Mouse (Mus musculus) testis, postnatal 10 days (tissue): ENCODE measurements around the gene Fam196a.

ENCODE experiments used
- DNase-seq: peaks from one replicate; pipeline ENCODE4 v3.0.0; 2021; ENCODE audit warnings: low spot score

Fam196a gene

DNA sequence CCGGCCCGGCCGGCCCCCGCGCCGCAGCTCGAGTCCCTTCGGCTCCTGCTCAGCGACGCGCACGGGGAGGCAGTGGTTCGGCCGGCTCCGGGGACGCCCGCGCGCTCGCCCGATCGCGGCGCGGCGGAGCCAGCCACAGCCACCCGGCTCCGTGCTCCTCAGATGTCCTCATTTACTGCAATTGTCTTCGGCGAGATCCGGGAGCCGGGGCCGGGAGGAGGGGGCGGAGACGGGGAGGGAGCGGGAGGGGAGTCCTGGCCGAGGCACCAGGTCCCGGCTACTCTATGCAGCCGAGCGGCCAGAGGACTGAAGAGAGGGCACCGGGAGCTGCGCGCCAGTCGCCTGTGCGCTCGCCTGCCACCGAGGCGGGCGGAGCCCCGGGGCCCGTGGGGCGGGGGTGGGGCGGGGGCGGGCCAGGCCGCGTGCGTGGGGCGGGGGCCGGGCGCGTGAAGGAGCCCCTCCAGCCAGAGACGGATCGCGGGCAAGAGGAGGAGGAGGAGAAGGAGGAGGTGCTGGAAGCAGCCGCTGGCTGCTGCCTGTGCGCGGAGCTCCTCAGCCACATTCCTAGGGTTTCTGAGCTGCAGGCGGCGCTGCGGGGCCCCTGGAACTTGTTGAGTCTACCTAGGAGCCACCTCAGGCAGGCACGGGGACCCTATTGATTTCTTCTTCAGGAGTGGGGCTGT is at the start of gene Fam196a:
Gene Fam196a, minus strand, starts transcription at position 504 of the 683 bp plus-strand sequence.
- DNase-seq: peak; percentile 67

- no peak for DNase-seq
Measured at GRCm38 (mm10) chr7:134961608-134962007, 23.4 kb upstream of the Fam196a start.

DNA sequence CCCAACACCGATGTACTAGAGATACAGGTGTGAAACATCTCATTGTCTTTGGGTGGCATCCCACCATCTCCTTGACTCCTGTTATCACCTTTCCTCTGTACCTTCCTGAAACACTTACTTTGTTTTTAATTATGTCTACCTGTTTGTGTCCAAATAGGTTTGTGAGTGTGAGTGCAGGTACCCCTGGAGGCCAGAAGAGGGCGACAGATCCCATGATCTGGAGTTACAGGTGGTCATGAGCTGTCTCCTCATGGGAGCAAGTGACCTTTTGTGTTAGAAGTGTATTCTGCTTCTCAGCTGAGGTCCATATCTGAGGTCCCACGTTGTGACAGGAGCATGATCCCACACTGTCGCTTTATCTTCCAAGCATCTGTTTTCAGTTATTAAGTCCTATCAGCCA is 22.6 kb upstream of the Fam196a start:
- DNase-seq: no peak

- DNase-seq: no peak
Measured at GRCm38 (mm10) chr7:134959086-134959485, 20.9 kb upstream of the Fam196a start.

GRCm38 (mm10) chr7:134945925-134946716 is 7.9 kb upstream of the Fam196a start:
- no peak for DNase-seq

GRCm38 (mm10) chr7:134943701-134944100 is 5.5 kb upstream of the Fam196a start:
- DNase-seq: no peak

GRCm38 (mm10) chr7:134943063-134943462 is 4.8 kb upstream of the Fam196a start:
- DNase-seq: no peak

DNA sequence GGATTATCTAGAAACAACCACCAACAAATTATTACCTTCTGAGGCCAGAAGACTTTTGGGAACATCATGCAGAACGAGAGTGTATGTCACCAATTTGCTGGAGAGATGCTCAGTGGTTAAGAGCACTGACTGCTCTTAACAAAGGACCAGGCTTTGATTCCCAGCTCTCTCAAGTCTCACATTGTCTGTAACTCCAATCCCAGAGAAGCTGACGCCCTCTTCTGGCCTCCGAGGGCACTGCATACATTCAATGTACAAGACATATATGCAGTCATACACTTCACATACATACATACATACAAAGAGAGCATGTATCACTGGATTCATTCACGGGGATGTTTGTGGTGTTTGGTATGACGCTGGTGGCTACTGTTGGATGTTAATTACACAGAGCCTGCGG is 3.7 kb upstream of the Fam196a start:
- DNase-seq: no peak

- peak; percentile 45 for DNase-seq
Measured at GRCm38 (mm10) chr7:134937471-134937926, 731 bp downstream of the Fam196a start.

DNA sequence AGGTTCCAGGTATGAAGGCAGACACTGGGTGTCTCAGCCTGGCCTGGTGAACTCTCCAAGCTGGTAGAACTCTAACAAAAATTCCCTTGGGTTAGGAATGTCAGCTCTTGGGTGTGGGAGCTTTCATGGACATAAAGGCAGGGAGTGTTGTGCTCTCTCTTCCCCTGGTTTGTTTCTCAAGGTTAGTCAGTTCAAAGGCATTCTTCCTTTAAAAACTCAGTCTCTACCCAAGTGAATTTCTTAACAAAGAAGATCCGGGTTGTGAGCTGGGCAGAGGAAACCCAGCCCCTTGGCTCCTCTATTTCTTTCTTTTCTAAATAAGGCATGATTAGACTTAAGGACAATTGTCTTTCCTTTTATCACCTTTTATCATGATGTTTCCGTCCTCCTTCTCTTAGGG is 6.3 kb downstream of the Fam196a start:
- no peak for DNase-seq

DNA sequence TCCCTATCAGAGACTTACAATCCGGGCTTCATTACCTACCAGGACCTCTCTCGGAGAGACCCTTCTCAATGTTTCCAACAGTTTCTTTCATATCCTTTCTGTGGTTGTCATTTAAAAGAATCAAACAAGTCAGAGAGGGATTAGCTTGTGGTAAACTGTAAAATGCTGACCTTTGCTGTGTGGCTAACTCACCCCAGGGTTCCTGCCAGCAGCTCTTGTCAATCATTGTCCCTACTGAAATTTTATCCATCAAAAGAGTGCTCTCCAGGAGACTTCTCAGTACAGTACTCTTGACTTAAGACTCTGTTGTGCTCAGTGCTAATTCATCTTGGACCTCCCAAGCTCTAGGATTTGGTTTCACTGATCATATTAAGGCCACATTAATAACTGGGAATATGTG is 36.2 kb downstream of the Fam196a start:
- no peak for DNase-seq

DNA sequence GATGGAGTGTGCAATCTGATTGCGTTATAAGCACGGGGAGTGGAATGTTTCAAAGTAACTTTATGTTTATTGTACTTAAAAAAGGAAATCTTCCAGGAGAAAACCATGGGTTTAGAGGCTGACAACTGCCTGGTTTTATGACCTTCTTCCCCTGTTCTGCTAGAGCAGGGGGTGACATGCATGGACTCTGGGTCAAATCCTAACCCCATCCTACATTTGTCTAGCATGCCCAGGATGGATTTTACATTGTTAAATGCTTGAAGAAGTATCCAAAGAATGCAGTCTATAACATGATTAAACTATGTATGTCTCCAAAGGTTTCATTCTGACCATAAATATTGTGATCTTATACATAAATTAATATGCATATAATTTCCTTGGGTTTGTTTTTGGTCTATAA is 38.8 kb downstream of the Fam196a start:
- no peak for DNase-seq

DNA sequence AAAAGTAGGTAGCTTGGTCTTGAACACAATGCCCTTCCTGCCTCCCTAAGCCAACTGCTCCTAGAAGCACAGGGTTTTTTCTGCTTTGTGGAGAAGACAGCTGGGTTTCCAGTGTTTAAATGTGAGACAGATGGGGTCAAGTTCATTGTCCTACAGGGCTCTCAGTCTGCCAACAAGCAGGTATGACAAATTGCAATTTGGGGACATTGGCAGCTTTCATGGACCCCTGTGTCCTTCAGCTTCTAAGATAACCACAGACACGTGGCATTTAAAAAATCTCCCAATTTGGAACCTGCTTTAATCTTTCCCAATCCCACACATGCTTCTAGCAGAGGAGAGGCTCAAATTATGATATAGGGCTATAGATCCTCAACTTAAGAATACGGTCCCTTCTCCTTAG is 43.6 kb downstream of the Fam196a start:
- DNase-seq: no peak

- DNase-seq: no peak
Measured at GRCm38 (mm10) chr7:134892972-134893371, 45.3 kb downstream of the Fam196a start.

DNA sequence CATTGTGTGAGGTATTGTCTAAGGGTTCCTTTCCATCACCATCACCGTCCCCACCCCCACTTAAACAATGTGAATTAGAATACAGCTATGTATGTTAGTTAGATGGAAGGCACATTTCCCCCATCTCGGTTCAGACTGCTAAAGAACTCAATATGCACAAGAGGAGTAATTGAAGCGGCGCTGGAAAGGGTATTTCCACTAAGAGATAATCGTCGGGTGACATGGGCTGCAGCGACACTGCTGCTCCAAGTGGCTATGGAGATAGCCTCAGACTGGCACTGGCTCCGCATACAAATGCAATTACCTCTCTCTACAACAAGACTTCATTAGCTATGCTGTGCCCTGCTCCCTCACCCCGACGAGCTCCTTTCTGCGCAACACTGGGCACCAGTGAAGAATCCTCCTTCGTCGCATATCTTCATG is 45.8 kb downstream of the Fam196a start:
- no peak for DNase-seq

DNA sequence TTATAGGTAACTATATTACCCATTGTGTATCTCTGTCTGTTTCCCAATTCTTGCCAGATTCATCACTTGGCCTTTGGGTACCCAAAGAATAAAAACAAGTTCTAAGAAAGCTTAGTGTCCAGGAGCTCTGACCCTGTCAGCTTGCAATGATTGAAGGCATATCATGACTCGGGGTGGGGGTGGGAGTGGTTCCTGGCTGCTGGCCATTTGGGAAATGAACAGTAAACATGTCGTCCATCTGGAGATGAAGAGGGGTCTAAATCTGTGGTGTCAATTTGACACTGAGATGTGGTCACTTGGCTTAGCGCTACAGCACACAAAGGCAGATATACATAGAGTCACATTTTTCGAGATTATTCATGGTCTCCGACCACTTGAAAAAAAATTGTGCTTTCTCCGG is 54.7 kb downstream of the Fam196a start:
- no peak for DNase-seq

DNA sequence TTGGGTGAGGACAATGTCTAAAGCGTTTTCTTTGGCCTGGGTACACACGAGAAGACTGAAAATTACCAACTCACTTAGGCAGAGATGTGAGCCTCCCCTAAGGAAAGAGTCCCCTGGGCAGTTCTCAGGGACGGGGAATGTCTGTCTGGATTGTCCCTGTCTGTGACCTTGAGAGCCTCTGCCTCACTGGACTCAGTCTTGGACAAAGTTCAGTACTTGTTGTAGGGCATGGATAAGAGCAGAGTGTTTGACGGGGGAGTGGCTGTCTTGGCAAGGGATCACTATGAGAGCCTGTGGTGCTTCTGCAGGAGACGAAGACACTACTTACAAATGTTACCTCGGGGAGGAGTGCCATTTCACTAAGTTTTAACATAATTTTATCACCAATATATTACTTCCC is 57.8 kb downstream of the Fam196a start:
- peak; percentile 47 for DNase-seq

DNA sequence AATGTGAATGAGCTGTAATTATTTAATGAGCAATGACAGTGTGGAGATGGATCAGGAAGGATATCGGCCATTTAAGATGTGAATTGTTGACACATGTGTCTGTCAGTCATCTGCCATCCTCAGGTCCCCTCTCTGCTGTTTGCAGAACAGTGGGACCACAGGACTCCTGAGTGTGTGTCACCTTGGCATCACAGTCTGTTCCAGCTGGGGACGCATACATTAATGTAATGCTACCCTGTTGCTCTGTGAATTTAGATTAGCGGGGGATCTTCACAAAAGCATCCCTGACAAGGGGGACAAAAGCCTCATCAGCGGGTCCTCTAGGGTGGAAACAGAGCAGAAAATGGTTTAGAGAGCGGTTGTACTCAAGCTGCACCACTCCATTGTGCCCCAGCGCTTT is 59.2 kb downstream of the Fam196a start:
- DNase-seq: no peak

DNA sequence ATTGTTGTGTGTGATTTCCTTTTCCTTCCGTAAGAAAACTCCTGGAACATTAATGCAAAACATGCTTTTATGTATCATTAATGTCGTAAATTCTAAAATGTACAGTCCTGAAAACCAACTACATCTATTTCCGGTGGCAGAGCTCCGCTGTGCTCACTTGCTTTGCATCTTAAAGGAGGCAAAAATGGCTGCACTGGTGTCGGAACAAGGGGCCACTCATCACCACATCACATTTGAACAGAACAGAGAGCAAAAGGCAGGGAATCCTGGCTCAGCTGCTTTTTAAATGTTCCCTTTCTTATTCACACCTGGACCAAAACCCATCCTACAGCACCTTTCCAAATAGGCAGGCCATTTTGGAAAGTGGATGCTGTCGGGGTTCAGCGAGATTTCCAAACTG is 65.2 kb downstream of the Fam196a start:
- no peak for DNase-seq

- DNase-seq: no peak
Measured at GRCm38 (mm10) chr7:134872511-134872910, 65.7 kb downstream of the Fam196a start.

- peak; percentile 74 for DNase-seq
Measured at GRCm38 (mm10) chr7:134864175-134864574, 74.1 kb downstream of the Fam196a start.

GRCm38 (mm10) chr7:134862000-134862399 is 76.2 kb downstream of the Fam196a start:
- no peak for DNase-seq

GRCm38 (mm10) chr7:134842751-134843150 is 95.5 kb downstream of the Fam196a start:
- DNase-seq: no peak
